Comparison of ENCODE assay signal across 13 mouse cellular contexts in the genomic region with DNA sequence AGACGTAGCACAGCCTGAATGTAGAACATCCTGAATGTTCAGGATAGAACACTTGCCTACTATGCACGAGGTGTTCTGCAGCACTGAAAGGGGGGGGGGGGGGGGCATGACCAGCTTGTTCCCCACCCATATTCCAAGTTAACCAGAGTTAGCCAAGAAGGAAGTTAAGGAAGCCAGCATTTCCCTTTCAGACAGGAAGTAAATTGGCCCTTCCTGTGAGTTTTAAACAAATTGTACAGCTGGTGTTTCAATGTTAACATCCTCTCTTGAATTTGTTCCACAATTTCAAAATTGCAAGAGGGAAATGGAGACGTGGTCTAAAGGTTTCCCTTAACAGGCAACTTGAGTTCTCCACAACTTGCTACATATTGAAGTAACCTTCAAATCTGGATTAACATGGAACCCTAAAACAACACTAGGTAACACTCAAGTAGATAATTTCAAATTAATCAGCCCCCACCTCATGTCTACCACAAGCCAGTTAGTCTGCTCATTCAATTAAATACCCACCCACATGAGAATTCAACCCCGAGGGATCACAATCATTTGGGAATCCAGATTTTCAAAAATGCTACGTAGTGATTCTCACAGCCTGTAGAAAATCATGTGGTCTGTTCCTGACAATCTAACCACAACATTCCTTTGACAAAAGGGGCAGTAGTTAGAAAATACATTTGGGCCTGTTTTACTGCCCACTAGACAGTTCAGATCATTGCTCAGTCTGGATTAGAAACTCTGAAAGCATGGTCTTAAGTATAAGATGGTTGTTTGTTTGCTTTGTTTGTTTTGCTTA. TPM values are rescaled to one million over a fixed set of nuclear protein-coding genes. Genes with fewer than 3 reads are reported as not detected.
A peak's percentile ranks its signal among the peaks of the same experiment; 100 is the strongest.
DNase-seq lines count a peak whose midpoint lies in the region; ATAC-seq and TF ChIP-seq lines count a peak whose summit lies in the region.
"Had no signal": no experiment of that assay in that cellular context is flagged by ENCODE, and none has a peak within 500 bp of the region (broad histone marks: within the 10 kb centered on the region; RNA-seq: fewer than 3 reads in every experiment).

No protein-coding gene starts in this region.

- no peak overlapping the region for H3K9ac ChIP-seq in forebrain, postnatal 0 days
- no peak overlapping the region for H3K9ac ChIP-seq in forebrain, embryonic 13.5 days
- no peak overlapping the region for H3K9ac ChIP-seq in lung, embryonic 16.5 days (ENCODE audit: low read length)
- no peak overlapping the region for H3K9ac ChIP-seq in intestine, embryonic 16.5 days (ENCODE audit: low read depth, low read length)
- no peak overlapping the region for H3K9ac ChIP-seq in stomach, embryonic 14.5 days (replicated peaks; ENCODE audit: low read depth, low read length)

- 0 out of 2 replicates have a peak, but pooled peaks cover 4% of the 10 kb centered on the region for H3K36me3 ChIP-seq in forebrain, postnatal 0 days (ENCODE audit: insufficient read depth)
- H3K36me3 ChIP-seq in forebrain, embryonic 13.5 days (ENCODE audit: poor library complexity, severe bottlenecking): peaks cover 5% of the 10 kb centered on the region; the same call in 1 of the 2 replicates
- peaks cover 4% of the 10 kb centered on the region for H3K36me3 ChIP-seq in lung, embryonic 16.5 days (ENCODE audit: control insufficient read depth, insufficient read depth, low read length)
- no peaks in the 10 kb centered on the region for H3K36me3 ChIP-seq in intestine, embryonic 16.5 days (ENCODE audit: control insufficient read depth, insufficient read depth, low read length)
- no peaks in the 10 kb centered on the region for H3K36me3 ChIP-seq in stomach, embryonic 14.5 days (ENCODE audit: control insufficient read depth, insufficient read depth, low read length)

- no peak for DNase-seq in forebrain, postnatal 0 days
- DNase-seq in lung, adult 18-20 months: no peak
- DNase-seq in thymus, postnatal 25 days: no peak
- no peak for DNase-seq in cerebellum, adult 18-20 months
- DNase-seq: B cell, adult 2 months had no signal

- no peak overlapping the region for H3K4me3 ChIP-seq in forebrain, postnatal 0 days (ENCODE audit: low read depth, low read length)
- H3K4me3 ChIP-seq in forebrain, embryonic 13.5 days: no peak overlapping the region
- peak overlapping the region; percentile 17; the same call in 1 of the 2 replicates for H3K4me3 ChIP-seq in lung, embryonic 16.5 days (ENCODE audit: low read length)
- no peak overlapping the region for H3K4me3 ChIP-seq in intestine, embryonic 16.5 days (ENCODE audit: low read length)
- no peak overlapping the region for H3K4me3 ChIP-seq in stomach, embryonic 14.5 days (ENCODE audit: low read depth, low read length)

- no peaks in the 10 kb centered on the region for H3K9me3 ChIP-seq in forebrain, postnatal 0 days (ENCODE audit: low read length)
- no peaks in the 10 kb centered on the region for H3K9me3 ChIP-seq in forebrain, embryonic 13.5 days (replicated peaks)
- H3K9me3 ChIP-seq in lung, embryonic 16.5 days (ENCODE audit: control insufficient read depth, low read length): no peaks in the 10 kb centered on the region
- H3K9me3 ChIP-seq in intestine, embryonic 16.5 days (ENCODE audit: control insufficient read depth, low read length): no peaks in the 10 kb centered on the region
- no peaks in the 10 kb centered on the region for H3K9me3 ChIP-seq in stomach, embryonic 14.5 days (ENCODE audit: control insufficient read depth, low read depth, low read length)

- peaks cover 25% of the 10 kb centered on the region for H3K4me1 ChIP-seq in forebrain, postnatal 0 days (ENCODE audit: insufficient read depth)
- peaks cover 49% of the 10 kb centered on the region for H3K4me1 ChIP-seq in forebrain, embryonic 13.5 days
- peaks cover 78% of the 10 kb centered on the region for H3K4me1 ChIP-seq in lung, embryonic 16.5 days (replicated peaks; ENCODE audit: control insufficient read depth, insufficient read depth, low read length)
- H3K4me1 ChIP-seq in intestine, embryonic 16.5 days (ENCODE audit: control insufficient read depth, insufficient read depth, low read length): peaks cover 74% of the 10 kb centered on the region
- H3K4me1 ChIP-seq in stomach, embryonic 14.5 days (ENCODE audit: control insufficient read depth, insufficient read depth, low read length): peaks cover 57% of the 10 kb centered on the region

- WGBS in forebrain, postnatal 0 days: 53% methylated on average over 5 of the region's 5 CpGs
- WGBS in forebrain, embryonic 13.5 days: 71% methylated on average over 5 of the region's 5 CpGs
- 19% methylated on average over 5 of the region's 5 CpGs for WGBS in lung, embryonic 16.5 days
- 40% methylated on average over 5 of the region's 5 CpGs for WGBS in intestine, embryonic 16.5 days
- 46% methylated on average over 5 of the region's 5 CpGs for WGBS in stomach, embryonic 14.5 days

- no peaks in the 10 kb centered on the region for H3K27me3 ChIP-seq in forebrain, postnatal 0 days (ENCODE audit: insufficient read depth, low read length)
- H3K27me3 ChIP-seq in forebrain, embryonic 13.5 days: no peaks in the 10 kb centered on the region
- no peaks in the 10 kb centered on the region for H3K27me3 ChIP-seq in lung, embryonic 16.5 days (ENCODE audit: control insufficient read depth, insufficient read depth, low read depth, low read length)
- no peaks in the 10 kb centered on the region for H3K27me3 ChIP-seq in intestine, embryonic 16.5 days (replicated peaks; ENCODE audit: control insufficient read depth, insufficient read depth, low read length)
- H3K27me3 ChIP-seq in stomach, embryonic 14.5 days (ENCODE audit: control insufficient read depth, insufficient read depth, low read length): no peaks in the 10 kb centered on the region

- no peak for ATAC-seq in forebrain, postnatal 0 days
- ATAC-seq in forebrain, embryonic 13.5 days: no peak
- ATAC-seq in lung, embryonic 16.5 days (ENCODE audit: low read depth): no peak
- ATAC-seq in intestine, embryonic 16.5 days: no peak
- no peak for ATAC-seq in stomach, embryonic 14.5 days (ENCODE audit: insufficient number of reproducible peaks, insufficient read depth, low FRiP score, low read depth)

- TF ChIP-seq CTCF in forebrain, postnatal 0 days (IDR thresholded peaks at IDR 0.05; ENCODE audit: low read depth): no peak

- H3K4me2 ChIP-seq in forebrain, postnatal 0 days (ENCODE audit: low read depth): no peak overlapping the region
- no peak overlapping the region for H3K4me2 ChIP-seq in forebrain, embryonic 13.5 days
- H3K4me2 ChIP-seq in lung, embryonic 16.5 days (ENCODE audit: low read depth, low read length): peak overlapping the region; percentile 50
- peak overlapping the region; percentile 59; the same call in 1 of the 2 replicates for H3K4me2 ChIP-seq in intestine, embryonic 16.5 days (ENCODE audit: low read depth, low read length)
- peak overlapping the region; percentile 23 for H3K4me2 ChIP-seq in stomach, embryonic 14.5 days (replicated peaks; ENCODE audit: low read depth, low read length)

- H3K27ac ChIP-seq in forebrain, postnatal 0 days (ENCODE audit: low read depth, low read length): peak overlapping the region; percentile 15
- H3K27ac ChIP-seq in forebrain, embryonic 13.5 days: no peak overlapping the region; the same call in 1 of the 2 replicates
- peak overlapping the region; percentile 91 for H3K27ac ChIP-seq in lung, embryonic 16.5 days (ENCODE audit: low read length)
- H3K27ac ChIP-seq in intestine, embryonic 16.5 days (ENCODE audit: low read length): peak overlapping the region; percentile 98
- H3K27ac ChIP-seq in stomach, embryonic 14.5 days (ENCODE audit: low read length): peak overlapping the region; percentile 72; the same call in 1 of the 2 replicates

RNA-seq across cellular contexts. Expression of a gene that starts 11.9 kb away (rescaled TPM):
- total RNA-seq in forebrain, postnatal 0 days (2014; rRNA removed): 86.2 and 87.7 TPM in 2 replicates
- 15.7 and 18.1 TPM in 2 replicates for polyA plus RNA-seq in forebrain, postnatal 0 days (2015; fragmentation: Nextera tagmentation; extraction: Ambion mirVana)
- polyA plus RNA-seq in forebrain, embryonic 13.5 days (2015; fragmentation: Nextera tagmentation; extraction: Ambion mirVana): 31.6 and 32.8 TPM in 2 replicates
- polyA plus RNA-seq in lung, embryonic 16.5 days (2015; fragmentation: Nextera tagmentation; extraction: Ambion mirVana): 64.3 and 68.4 TPM in 2 replicates
- 57.2 and 64.1 TPM in 2 replicates for polyA plus RNA-seq in intestine, embryonic 16.5 days (2015; fragmentation: Nextera tagmentation; extraction: Ambion mirVana)
- polyA plus RNA-seq in stomach, embryonic 14.5 days (2014; fragmentation: Nextera tagmentation; extraction: Ambion mirVana): 63.5 and 68.2 TPM in 2 replicates

RNA-seq across cellular contexts. Expression of a gene that starts 20.3 kb away (rescaled TPM):
- 0.10 TPM in 1 of 2 replicates, not detected in the other for total RNA-seq in forebrain, postnatal 0 days (2014; rRNA removed)
- polyA plus RNA-seq in forebrain, postnatal 0 days (2015; fragmentation: Nextera tagmentation; extraction: Ambion mirVana): 0.13 and 0.25 TPM in 2 replicates
- polyA plus RNA-seq in forebrain, embryonic 13.5 days (2015; fragmentation: Nextera tagmentation; extraction: Ambion mirVana): 0.25 and 0.31 TPM in 2 replicates
- polyA plus RNA-seq in lung, embryonic 16.5 days (2015; fragmentation: Nextera tagmentation; extraction: Ambion mirVana): 0.18 and 0.35 TPM in 2 replicates
- 0.07 and 0.12 TPM in 2 replicates for polyA plus RNA-seq in intestine, embryonic 16.5 days (2015; fragmentation: Nextera tagmentation; extraction: Ambion mirVana)
- polyA plus RNA-seq in stomach, embryonic 14.5 days (2014; fragmentation: Nextera tagmentation; extraction: Ambion mirVana): 0.39 and 0.45 TPM in 2 replicates
- polyA plus RNA-seq: cortical plate, adult 2 months; gonadal fat pad, adult 2 months had no signal

RNA-seq across cellular contexts. Expression of a gene that starts 31.9 kb away (rescaled TPM):
- total RNA-seq in forebrain, postnatal 0 days (2014; rRNA removed): 194 and 244 TPM in 2 replicates
- 228 and 259 TPM in 2 replicates for polyA plus RNA-seq in forebrain, postnatal 0 days (2015; fragmentation: Nextera tagmentation; extraction: Ambion mirVana)
- 418 and 438 TPM in 2 replicates for polyA plus RNA-seq in forebrain, embryonic 13.5 days (2015; fragmentation: Nextera tagmentation; extraction: Ambion mirVana)
- 315 and 316 TPM in 2 replicates for polyA plus RNA-seq in lung, embryonic 16.5 days (2015; fragmentation: Nextera tagmentation; extraction: Ambion mirVana)
- polyA plus RNA-seq in intestine, embryonic 16.5 days (2015; fragmentation: Nextera tagmentation; extraction: Ambion mirVana): 184 and 206 TPM in 2 replicates
- polyA plus RNA-seq in stomach, embryonic 14.5 days (2014; fragmentation: Nextera tagmentation; extraction: Ambion mirVana): 262 and 316 TPM in 2 replicates

RNA-seq across cellular contexts. Expression of a gene that starts 39.2 kb away (rescaled TPM):
- total RNA-seq in forebrain, postnatal 0 days (2014; rRNA removed): not detected in 2 replicates
- not detected in 2 replicates for polyA plus RNA-seq in forebrain, postnatal 0 days (2015; fragmentation: Nextera tagmentation; extraction: Ambion mirVana)
- not detected in 2 replicates for polyA plus RNA-seq in forebrain, embryonic 13.5 days (2015; fragmentation: Nextera tagmentation; extraction: Ambion mirVana)
- polyA plus RNA-seq in lung, embryonic 16.5 days (2015; fragmentation: Nextera tagmentation; extraction: Ambion mirVana): not detected in 2 replicates
- polyA plus RNA-seq in intestine, embryonic 16.5 days (2015; fragmentation: Nextera tagmentation; extraction: Ambion mirVana): not detected in 2 replicates
- polyA plus RNA-seq in stomach, embryonic 14.5 days (2014; fragmentation: Nextera tagmentation; extraction: Ambion mirVana): not detected in 2 replicates
- polyA plus RNA-seq: cortical plate, adult 2 months; gonadal fat pad, adult 2 months; limb, embryonic 11.5 days; testis, adult 2 months had no signal

RNA-seq across cellular contexts. Expression of a gene that starts 39.6 kb away (rescaled TPM):
- 46.8 and 47.5 TPM in 2 replicates for total RNA-seq in forebrain, postnatal 0 days (2014; rRNA removed)
- 45.8 and 48.7 TPM in 2 replicates for polyA plus RNA-seq in forebrain, postnatal 0 days (2015; fragmentation: Nextera tagmentation; extraction: Ambion mirVana)
- polyA plus RNA-seq in forebrain, embryonic 13.5 days (2015; fragmentation: Nextera tagmentation; extraction: Ambion mirVana): 54.6 and 56.2 TPM in 2 replicates
- 34.6 and 38.0 TPM in 2 replicates for polyA plus RNA-seq in lung, embryonic 16.5 days (2015; fragmentation: Nextera tagmentation; extraction: Ambion mirVana)
- 29.0 and 31.6 TPM in 2 replicates for polyA plus RNA-seq in intestine, embryonic 16.5 days (2015; fragmentation: Nextera tagmentation; extraction: Ambion mirVana)
- polyA plus RNA-seq in stomach, embryonic 14.5 days (2014; fragmentation: Nextera tagmentation; extraction: Ambion mirVana): 38.3 and 38.6 TPM in 2 replicates

Comparison
In these comparisons a context has a peak if more than half of its experiments do, and no peak if none do; other contexts are left out.
1. H3K4me2 ChIP-seq: peak in lung, embryonic 16.5 days (single experiment), intestine, embryonic 16.5 days (single experiment) and stomach, embryonic 14.5 days (single experiment); none in forebrain, postnatal 0 days (single experiment) and forebrain, embryonic 13.5 days (single experiment).